Mouse (Mus musculus) liver, embryonic 16.5 days (tissue): Measurements from ENCODE around the gene Cyfip2. TPM values are rescaled to one million over a fixed set of nuclear protein-coding genes. Genes with fewer than 3 reads are reported as not detected.

ENCODE experiments used
- ATAC-seq: fragments of 200-750 bp; cut with Nextera tagmentation; 2 replicates; pipeline ENCODE4 v1.8.0; 2017; ENCODE audit warnings: low read depth, mild to moderate bottlenecking, moderate number of reproducible peaks, moderate library complexity
- H3K27ac ChIP-seq: fragments of 300-500 bp; sonication (generic); 2 replicates; pipeline ENCODE4 v1.5.1; 2014; ENCODE audit warnings: mild to moderate bottlenecking, low read length
- H3K27me3 ChIP-seq: fragments of 300-500 bp; sonication (generic); 2 replicates; pipeline ENCODE4 v1.6.1; 2014; ENCODE audit warnings: low read depth, low read length, mixed read lengths; ENCODE audit not compliant: control insufficient read depth, insufficient read depth
- H3K36me3 ChIP-seq: fragments of 300-500 bp; sonication (generic); 2 replicates; pipeline ENCODE4 v1.6.1; 2014; ENCODE audit warnings: mild to moderate bottlenecking; ENCODE audit not compliant: control insufficient read depth, insufficient read depth
- H3K4me1 ChIP-seq: fragments of 300-500 bp; sonication (generic); 2 replicates; pipeline ENCODE4 v1.6.1; 2014; ENCODE audit warnings: low read depth, low read length, mixed read lengths; ENCODE audit not compliant: control insufficient read depth
- H3K4me2 ChIP-seq: fragments of 300-500 bp; sonication (generic); 2 replicates; pipeline ENCODE4 v1.6.1; 2014; ENCODE audit warnings: low read depth, low read length, mixed read lengths
- H3K4me3 ChIP-seq: fragments of 300-500 bp; sonication (generic); 2 replicates; pipeline ENCODE4 v1.5.1; 2014; ENCODE audit warnings: low read depth, mild to moderate bottlenecking, low read length
- H3K9ac ChIP-seq: fragments of 300-500 bp; sonication (generic); 2 replicates; pipeline ENCODE4 v1.6.1; 2014; ENCODE audit warnings: low read depth, low read length
- H3K9me3 ChIP-seq: fragments of 300-500 bp; sonication (generic); replicated peaks from 2 replicates; pipeline ENCODE4 v1.6.1; 2016; ENCODE audit warnings: low read length; ENCODE audit not compliant: control insufficient read depth
- WGBS: fragments of 180-500 bp; shearing (Covaris S2); extraction: QIAGEN DNeasy Blood & Tissue Kit; methylation state at CpG from one replicate; pipeline ENCODE4 v1.1.7; 2014; ENCODE audit not compliant: insufficient replicate concordance; 5-methylcytosine and 5-hydroxymethylcytosine counted together
- polyA plus RNA-seq: library from polyadenylated mRNA; unstranded; fragments of >200 nt; fragmentation: Nextera tagmentation; extraction: Ambion mirVana; gene quantifications from 2 replicates; pipeline ENCODE4 v1.2.1, GENCODE M21; 2015

Cyfip2 gene
- polyA plus RNA-seq, 1 experiment from 2014 or later, result 5.7 TPM

DNA sequence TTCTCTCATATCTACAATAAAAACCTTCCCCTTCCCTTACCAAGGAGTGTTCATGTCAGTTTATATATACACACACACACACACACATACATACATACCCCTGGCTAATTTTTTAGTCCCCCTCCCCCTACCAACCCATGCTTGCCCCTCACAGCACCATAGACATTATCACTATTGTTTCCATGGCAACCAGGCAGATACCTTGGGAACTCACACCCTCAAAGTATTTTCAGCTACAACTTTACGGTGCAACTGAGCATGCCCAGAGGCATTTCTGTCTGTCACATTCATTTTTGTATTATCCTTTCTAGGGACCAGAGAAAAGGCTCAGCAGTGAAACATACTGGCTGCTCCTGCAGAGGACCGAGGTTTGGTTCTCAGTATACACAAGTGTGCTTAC, 92.4 kb downstream of the Cyfip2 start:
- H3K4me2 ChIP-seq, result no peak overlapping the region
- H3K4me3 ChIP-seq, result no peak overlapping the region
- no peaks in the 10 kb centered on the region for H3K9me3 ChIP-seq
- 64% methylated on average over 2 of the region's 2 CpGs for WGBS
- H3K27me3 ChIP-seq, result no peaks in the 10 kb centered on the region
- no peaks in the 10 kb centered on the region for H3K4me1 ChIP-seq
- H3K9ac ChIP-seq, result no peak overlapping the region
- H3K36me3 ChIP-seq, result no peaks in the 10 kb centered on the region
- no peak for ATAC-seq
- H3K27ac ChIP-seq, result no peak overlapping the region

- Histone ChIP-seq H3K27me3 (no peaks in the 10 kb centered on the region), H3K27ac (no peak overlapping the region), H3K9ac (no peak overlapping the region), H3K4me1 (no peaks in the 10 kb centered on the region), H3K9me3 (no peaks in the 10 kb centered on the region), H3K4me3 (no peak overlapping the region), H3K4me2 (no peak overlapping the region), H3K36me3 (no peaks in the 10 kb centered on the region)
- ATAC-seq, result no peak
- 78% methylated on average over 9 of the region's 9 CpGs for WGBS
Measured at GRCm38 (mm10) chr11:46219380-46219779, 93.3 kb downstream of the Cyfip2 start.

DNA sequence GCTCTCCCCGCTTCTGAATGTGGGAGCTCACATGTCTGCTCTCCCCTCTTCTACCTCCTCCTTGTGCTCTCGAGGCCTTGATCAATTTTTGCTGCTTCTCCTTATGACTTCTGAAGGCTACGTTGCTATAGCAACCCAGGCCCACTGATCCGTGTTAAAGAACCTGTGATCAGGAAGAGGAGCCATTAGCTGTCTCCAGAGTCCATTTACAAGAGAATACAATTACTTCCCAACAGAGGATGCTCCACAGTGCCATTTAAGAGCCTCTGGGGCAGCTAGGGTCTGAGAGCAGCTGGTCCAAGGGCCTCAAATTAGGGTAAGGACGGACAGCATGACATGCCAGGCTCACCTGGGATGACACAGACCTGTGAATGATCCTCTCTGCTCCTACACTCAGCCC, 94.1 kb downstream of the Cyfip2 start:
- no peaks in the 10 kb centered on the region for H3K9me3 ChIP-seq
- no peak overlapping the region for H3K4me2 ChIP-seq
- no peaks in the 10 kb centered on the region for H3K36me3 ChIP-seq
- H3K9ac ChIP-seq, result no peak overlapping the region
- no peaks in the 10 kb centered on the region for H3K27me3 ChIP-seq
- no peak for ATAC-seq
- no peak overlapping the region for H3K4me3 ChIP-seq
- 45% methylated on average over 5 of the region's 5 CpGs for WGBS
- no peak overlapping the region for H3K27ac ChIP-seq
- no peaks in the 10 kb centered on the region for H3K4me1 ChIP-seq

DNA sequence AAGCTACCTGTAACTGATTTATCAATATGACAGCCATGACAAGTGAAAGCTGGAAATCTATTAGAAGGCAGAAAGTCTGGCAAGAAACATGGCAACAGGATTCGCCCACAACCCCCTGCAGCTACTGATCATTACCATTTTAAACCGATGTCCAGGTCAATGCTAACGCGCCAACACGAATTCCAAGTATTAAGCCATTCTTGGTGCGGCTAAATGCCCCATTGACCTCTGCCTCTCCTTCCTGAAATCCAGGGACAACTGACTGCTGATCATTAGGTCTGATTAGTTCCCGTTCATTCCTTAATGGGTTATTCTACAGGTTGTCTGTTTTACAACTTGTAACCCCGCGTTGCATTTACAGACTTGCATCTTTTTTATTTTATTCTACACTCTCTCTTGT, 95.0 kb downstream of the Cyfip2 start:
- no peak overlapping the region for H3K4me3 ChIP-seq
- H3K36me3 ChIP-seq, result no peaks in the 10 kb centered on the region
- no peak overlapping the region for H3K4me2 ChIP-seq
- no peak overlapping the region for H3K9ac ChIP-seq
- no peaks in the 10 kb centered on the region for H3K27me3 ChIP-seq
- H3K4me1 ChIP-seq, result no peaks in the 10 kb centered on the region
- WGBS, result 80% methylated on average over 9 of the region's 9 CpGs
- no peak for ATAC-seq
- H3K9me3 ChIP-seq, result no peaks in the 10 kb centered on the region
- H3K27ac ChIP-seq, result no peak overlapping the region

DNA sequence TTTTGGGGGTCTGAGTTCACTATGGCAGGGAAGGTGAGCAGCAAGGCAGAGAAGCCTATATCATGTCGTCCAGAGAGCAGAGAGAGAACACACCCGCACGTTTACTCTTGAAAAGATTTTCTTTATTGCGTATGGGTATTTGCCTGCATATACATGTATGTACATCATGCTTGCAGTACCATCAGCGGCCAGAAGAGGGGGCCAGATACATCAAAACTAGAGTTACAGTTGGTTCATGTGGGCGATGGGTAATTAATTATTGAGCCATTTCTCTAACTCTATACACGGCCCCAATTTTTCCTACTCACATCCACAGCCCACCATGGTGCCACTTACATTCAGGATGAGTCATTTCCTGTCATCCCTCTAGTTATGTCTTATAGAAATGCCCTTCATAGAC, 96.0 kb downstream of the Cyfip2 start:
- no peaks in the 10 kb centered on the region for H3K27me3 ChIP-seq
- no peak overlapping the region for H3K4me3 ChIP-seq
- no peaks in the 10 kb centered on the region for H3K9me3 ChIP-seq
- 54% methylated on average over 7 of the region's 7 CpGs for WGBS
- no peak overlapping the region for H3K9ac ChIP-seq
- H3K27ac ChIP-seq, result no peak overlapping the region
- H3K4me2 ChIP-seq, result no peak overlapping the region
- no peaks in the 10 kb centered on the region for H3K4me1 ChIP-seq
- ATAC-seq, result no peak
- H3K36me3 ChIP-seq, result no peaks in the 10 kb centered on the region

- H3K4me3 ChIP-seq, result no peak overlapping the region
- H3K4me1 ChIP-seq, result no peaks in the 10 kb centered on the region
- H3K36me3 ChIP-seq, result no peaks in the 10 kb centered on the region
- H3K27ac ChIP-seq, result no peak overlapping the region
- ATAC-seq, result peak; percentile 64
- H3K27me3 ChIP-seq, result no peaks in the 10 kb centered on the region
- H3K9me3 ChIP-seq, result no peaks in the 10 kb centered on the region
- WGBS, result 19% methylated on average over 3 of the region's 3 CpGs
- H3K4me2 ChIP-seq, result no peak overlapping the region
- H3K9ac ChIP-seq, result no peak overlapping the region
Measured at GRCm38 (mm10) chr11:46215354-46215753, 97.3 kb downstream of the Cyfip2 start.

- WGBS, result 49% methylated on average over 14 of the region's 14 CpGs
- Histone ChIP-seq H3K4me2 (no peak overlapping the region), H3K27me3 (no peaks in the 10 kb centered on the region), H3K27ac (no peak overlapping the region), H3K36me3 (no peaks in the 10 kb centered on the region), H3K9ac (no peak overlapping the region), H3K9me3 (no peaks in the 10 kb centered on the region), H3K4me1 (no peaks in the 10 kb centered on the region), H3K4me3 (no peak overlapping the region)
- ATAC-seq, result no peak
Measured at GRCm38 (mm10) chr11:46214368-46215230, 98.1 kb downstream of the Cyfip2 start.

- 75% methylated on average over 5 of the region's 5 CpGs for WGBS
Measured at GRCm38 (mm10) chr11:46213844-46214243, 98.8 kb downstream of the Cyfip2 start.

DNA sequence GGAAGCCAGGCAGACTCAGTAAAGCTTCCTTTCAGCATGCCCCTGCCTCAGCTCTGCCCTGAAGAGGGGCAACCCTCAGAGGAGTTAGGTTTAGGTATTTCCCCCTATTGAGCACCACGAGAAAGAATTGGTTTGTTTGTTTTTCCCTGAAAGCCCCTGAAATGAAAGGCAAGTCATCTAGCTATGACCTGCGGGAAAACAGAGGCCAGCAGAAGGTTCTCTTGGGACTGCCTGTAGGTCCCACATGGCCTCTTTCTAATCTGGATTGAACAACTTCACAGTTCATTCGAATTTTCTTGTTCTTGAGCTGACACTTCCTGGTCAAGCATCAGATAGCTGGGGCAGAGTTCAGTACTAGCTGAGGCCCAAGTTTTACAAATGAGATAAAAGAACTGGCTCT, 100.8 kb downstream of the Cyfip2 start:
- no peak for ATAC-seq
- Histone ChIP-seq H3K27me3 (no peaks in the 10 kb centered on the region), H3K4me2 (no peak overlapping the region), H3K9ac (no peak overlapping the region), H3K27ac (no peak overlapping the region), H3K4me3 (no peak overlapping the region), H3K4me1 (no peaks in the 10 kb centered on the region), H3K9me3 (no peaks in the 10 kb centered on the region), H3K36me3 (no peaks in the 10 kb centered on the region)
- 33% methylated on average over 3 of the region's 3 CpGs for WGBS

More at GRCm38 (mm10) chr11:46213844-46214243, 98.8 kb downstream of the Cyfip2 start:
- no peaks in the 10 kb centered on the region for H3K4me1 ChIP-seq
- H3K27ac ChIP-seq, result no peak overlapping the region
- H3K27me3 ChIP-seq, result no peaks in the 10 kb centered on the region
- H3K4me2 ChIP-seq, result no peak overlapping the region
- H3K9me3 ChIP-seq, result no peaks in the 10 kb centered on the region
- no peak for ATAC-seq
- no peaks in the 10 kb centered on the region for H3K36me3 ChIP-seq
- H3K4me3 ChIP-seq, result no peak overlapping the region
- no peak overlapping the region for H3K9ac ChIP-seq
